Mouse (Mus musculus): ENCODE data around the gene Gpr155. TPM values are rescaled to one million over a fixed set of nuclear protein-coding genes. Genes with fewer than 3 reads are reported as not detected.
A peak's percentile ranks its signal among the peaks of the same experiment; 100 is the strongest.

Gene Gpr155
- polyA plus RNA-seq, 1 experiment from 2014 or later, result 12.2 TPM

- no peak overlapping the region for H3K4me2 ChIP-seq (ENCODE audit: low read length)
- no peaks in the 10 kb centered on the region for H3K36me3 ChIP-seq (ENCODE audit: control insufficient read depth, insufficient read depth)
- 90% methylated on average over 9 of the region's 9 CpGs for WGBS
- no peak overlapping the region for H3K4me3 ChIP-seq (replicated peaks; ENCODE audit: low read length)
- no peaks in the 10 kb centered on the region for H3K27me3 ChIP-seq (replicated peaks; ENCODE audit: control insufficient read depth, insufficient read depth, low read length)
- H3K27ac ChIP-seq (ENCODE audit: low read length), result no peak overlapping the region
- ATAC-seq, result no peak
- H3K4me1 ChIP-seq (replicated peaks; ENCODE audit: control insufficient read depth, insufficient read depth, low read length), result peaks cover 4% of the 10 kb centered on the region
- H3K9me3 ChIP-seq (ENCODE audit: control insufficient read depth, low read length), result no peaks in the 10 kb centered on the region
- no peak overlapping the region for H3K9ac ChIP-seq (replicated peaks; ENCODE audit: low read depth, low read length)
These were observed 68.9 kb downstream of the Gpr155 start for GRCm38 (mm10) chr2:73317426-73317825.

DNA sequence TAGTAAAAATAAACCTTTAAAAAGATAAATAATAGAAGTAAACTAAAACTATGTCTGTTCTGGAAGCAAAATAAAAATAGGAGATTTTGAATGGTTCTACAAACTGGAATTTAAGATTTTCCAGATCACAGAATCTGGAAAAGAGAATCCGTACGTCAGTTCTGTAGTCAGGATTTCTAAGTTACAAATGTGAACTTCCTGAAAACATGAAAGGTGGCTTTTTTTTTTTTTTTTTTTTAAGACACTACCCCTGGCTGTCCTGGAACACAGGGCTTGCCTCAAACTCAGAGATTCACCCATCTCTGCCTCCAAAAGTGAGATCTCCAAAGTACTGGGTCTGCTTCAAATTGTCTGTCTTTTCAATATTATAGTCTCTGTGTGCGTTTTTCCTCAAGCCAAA is 72.1 kb downstream of the Gpr155 start:
- WGBS, result 95% methylated on average over 3 of the region's 3 CpGs
- Histone ChIP-seq H3K36me3 (ENCODE audit: control insufficient read depth, insufficient read depth) (peaks cover 3% of the 10 kb centered on the region; the same call in 1 of the 2 replicates), H3K4me1 (replicated peaks; ENCODE audit: control insufficient read depth, insufficient read depth, low read length) (peaks cover 13% of the 10 kb centered on the region), H3K27me3 (replicated peaks; ENCODE audit: control insufficient read depth, insufficient read depth, low read length) (no peaks in the 10 kb centered on the region), H3K4me2 (ENCODE audit: low read length) (no peak overlapping the region), H3K27ac (ENCODE audit: low read length) (no peak overlapping the region), H3K4me3 (replicated peaks; ENCODE audit: low read length) (no peak overlapping the region), H3K9me3 (ENCODE audit: control insufficient read depth, low read length) (no peaks in the 10 kb centered on the region), H3K9ac (replicated peaks; ENCODE audit: low read depth, low read length) (no peak overlapping the region)
- no peak for ATAC-seq

- WGBS, result 41% methylated on average over 14 of the region's 14 CpGs
These were observed 73.3 kb downstream of the Gpr155 start for GRCm38 (mm10) chr2:73313117-73313501.

DNA sequence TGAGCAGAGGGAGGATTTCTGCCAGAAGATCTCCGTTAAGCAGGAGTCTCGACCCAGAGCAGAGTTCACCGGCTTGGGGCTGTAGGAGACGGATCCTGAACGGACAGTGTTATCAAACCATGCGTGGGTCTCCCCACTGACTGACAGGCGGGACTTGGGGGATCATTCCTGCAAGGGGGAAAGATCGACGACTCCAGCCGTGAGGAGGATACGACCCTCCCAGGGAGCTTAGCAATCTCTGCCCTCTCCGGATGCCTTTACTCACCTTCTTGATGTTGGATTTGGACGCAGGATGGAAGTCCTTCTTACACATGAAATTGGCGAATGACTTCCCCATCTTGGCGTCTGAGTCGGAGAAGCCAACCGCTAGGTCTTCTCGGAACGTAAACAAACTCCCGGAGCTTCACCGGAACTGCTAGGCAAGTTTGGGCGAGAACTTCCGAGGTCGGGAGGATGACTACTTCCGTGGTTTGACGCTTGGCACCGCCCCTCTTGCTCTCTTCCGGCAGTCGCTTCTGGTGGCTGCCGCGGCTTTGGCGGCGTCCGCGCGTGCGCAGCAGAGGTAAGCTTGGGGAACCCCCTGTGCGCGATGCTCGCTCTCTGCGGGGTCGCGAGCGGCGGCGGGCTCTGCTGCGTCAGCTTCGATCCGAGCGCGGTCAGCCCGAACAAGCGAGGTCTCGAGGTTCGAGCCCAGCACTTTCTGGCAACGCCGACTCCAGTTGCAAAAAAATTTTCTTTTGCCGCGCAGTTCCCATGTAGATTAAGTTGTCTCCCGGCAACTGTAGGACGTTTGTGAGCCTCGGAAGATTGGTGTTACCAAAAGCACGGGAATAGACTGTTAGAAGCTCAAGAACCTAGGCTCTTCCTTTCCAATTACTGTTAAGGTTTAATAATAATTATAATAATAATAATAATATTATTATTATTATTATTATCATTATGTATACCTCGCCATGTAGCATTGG is 73.9 kb downstream of the Gpr155 start, which contains the start of the genes Scrn3 and Cir1:
TSS of gene Scrn3 (plus strand) at position 450 of the 965 bp plus-strand sequence.
TSS of gene Cir1 (minus strand) at position 550 of the 965 bp plus-strand sequence.
- Histone ChIP-seq H3K27me3 (replicated peaks; ENCODE audit: control insufficient read depth, insufficient read depth, low read length) (no peaks in the 10 kb centered on the region), H3K4me1 (replicated peaks; ENCODE audit: control insufficient read depth, insufficient read depth, low read length) (peaks cover 13% of the 10 kb centered on the region), H3K9ac (replicated peaks; ENCODE audit: low read depth, low read length) (peak within 1 kb of the TSS; percentile 72), H3K9me3 (ENCODE audit: control insufficient read depth, low read length) (no peaks in the 10 kb centered on the region), H3K4me3 (replicated peaks; ENCODE audit: low read length) (peak within 1 kb of the TSS; percentile 84), H3K36me3 (ENCODE audit: control insufficient read depth, insufficient read depth) (peaks cover 10% of the 10 kb centered on the region), H3K4me2 (ENCODE audit: low read length) (peak within 1 kb of the TSS; percentile 95), H3K27ac (ENCODE audit: low read length) (peak within 1 kb of the TSS; percentile 84)
- peak; percentile 98 for ATAC-seq
- WGBS, result under 1% methylated on average over 64 of the region's 64 CpGs

More at GRCm38 (mm10) chr2:73313117-73313501, 73.3 kb downstream of the Gpr155 start:
- Histone ChIP-seq H3K4me1 (replicated peaks; ENCODE audit: control insufficient read depth, insufficient read depth, low read length) (peaks cover 13% of the 10 kb centered on the region), H3K27me3 (replicated peaks; ENCODE audit: control insufficient read depth, insufficient read depth, low read length) (no peaks in the 10 kb centered on the region), H3K9me3 (ENCODE audit: control insufficient read depth, low read length) (no peaks in the 10 kb centered on the region), H3K4me3 (replicated peaks; ENCODE audit: low read length) (peak overlapping the region; percentile 84), H3K4me2 (ENCODE audit: low read length) (peak overlapping the region; percentile 63), H3K9ac (replicated peaks; ENCODE audit: low read depth, low read length) (peak overlapping the region; percentile 72), H3K27ac (ENCODE audit: low read length) (peak overlapping the region; percentile 84), H3K36me3 (ENCODE audit: control insufficient read depth, insufficient read depth) (peaks cover 10% of the 10 kb centered on the region)
- ATAC-seq, result peak; percentile 21

DNA sequence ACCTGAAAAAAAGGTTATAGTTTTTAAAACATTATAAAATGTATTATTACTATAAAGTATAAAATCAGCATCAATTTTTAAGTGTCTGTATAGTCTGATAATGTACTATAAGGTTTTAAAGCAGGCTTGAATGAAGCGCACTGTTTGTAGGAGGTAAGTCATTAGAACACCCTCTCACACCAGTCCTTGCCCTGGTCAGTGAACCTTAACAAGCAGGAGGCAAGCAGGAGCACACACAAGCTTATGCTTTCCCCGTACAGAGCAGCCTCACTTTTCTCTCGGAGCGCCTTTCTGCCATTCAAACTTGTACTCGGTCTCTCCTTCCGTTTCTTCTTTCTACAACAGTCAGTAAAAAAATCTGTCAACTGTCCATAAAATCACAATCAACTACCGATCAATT is 80.4 kb downstream of the Gpr155 start:
- no peaks in the 10 kb centered on the region for H3K9me3 ChIP-seq (ENCODE audit: control insufficient read depth, low read length)
- no peaks in the 10 kb centered on the region for H3K27me3 ChIP-seq (replicated peaks; ENCODE audit: control insufficient read depth, insufficient read depth, low read length)
- H3K4me1 ChIP-seq (replicated peaks; ENCODE audit: control insufficient read depth, insufficient read depth, low read length), result peaks cover 1% of the 10 kb centered on the region; the same call in 1 of the 2 replicates
- H3K36me3 ChIP-seq (ENCODE audit: control insufficient read depth, insufficient read depth), result peaks cover 18% of the 10 kb centered on the region
- ATAC-seq, result no peak
- H3K9ac ChIP-seq (replicated peaks; ENCODE audit: low read depth, low read length), result no peak overlapping the region
- WGBS, result 86% methylated on average over 7 of the region's 7 CpGs
- H3K4me2 ChIP-seq (ENCODE audit: low read length), result no peak overlapping the region
- H3K4me3 ChIP-seq (replicated peaks; ENCODE audit: low read length), result no peak overlapping the region
- no peak overlapping the region for H3K27ac ChIP-seq (ENCODE audit: low read length)

DNA sequence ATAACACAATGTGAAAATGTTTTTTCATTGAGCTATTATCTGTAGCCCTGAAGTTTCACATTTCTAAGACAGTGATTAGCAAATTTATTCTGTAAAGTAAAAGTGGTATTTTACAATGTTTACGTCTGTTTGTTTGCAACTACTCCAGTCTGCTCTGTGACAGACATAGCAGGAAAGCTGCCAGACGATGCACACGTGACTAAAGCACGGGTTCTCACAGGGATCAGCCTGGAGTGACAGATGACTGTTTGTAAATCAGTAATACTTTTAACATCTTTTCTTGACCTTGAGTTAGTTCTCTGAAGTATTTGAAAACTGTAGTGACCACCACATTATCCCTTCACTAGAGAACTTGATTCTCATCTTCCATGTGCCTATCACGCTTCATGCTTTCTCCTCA is 81.9 kb downstream of the Gpr155 start:
- no peak overlapping the region for H3K27ac ChIP-seq (ENCODE audit: low read length)
- no peak overlapping the region for H3K9ac ChIP-seq (replicated peaks; ENCODE audit: low read depth, low read length)
- no peak for ATAC-seq
- 88% methylated on average over 5 of the region's 5 CpGs for WGBS
- peaks cover 17% of the 10 kb centered on the region for H3K36me3 ChIP-seq (ENCODE audit: control insufficient read depth, insufficient read depth)
- H3K4me2 ChIP-seq (ENCODE audit: low read length), result no peak overlapping the region
- H3K4me3 ChIP-seq (replicated peaks; ENCODE audit: low read length), result no peak overlapping the region
- H3K4me1 ChIP-seq (replicated peaks; ENCODE audit: control insufficient read depth, insufficient read depth, low read length), result no peaks in the 10 kb centered on the region
- no peaks in the 10 kb centered on the region for H3K9me3 ChIP-seq (ENCODE audit: control insufficient read depth, low read length)
- H3K27me3 ChIP-seq (replicated peaks; ENCODE audit: control insufficient read depth, insufficient read depth, low read length), result no peaks in the 10 kb centered on the region

GRCm38 (mm10) chr2:73302722-73303121 is 83.7 kb downstream of the Gpr155 start:
- no peak overlapping the region for H3K27ac ChIP-seq (ENCODE audit: low read length)
- H3K4me1 ChIP-seq (replicated peaks; ENCODE audit: control insufficient read depth, insufficient read depth, low read length), result no peaks in the 10 kb centered on the region
- H3K9me3 ChIP-seq (ENCODE audit: control insufficient read depth, low read length), result no peaks in the 10 kb centered on the region
- H3K9ac ChIP-seq (replicated peaks; ENCODE audit: low read depth, low read length), result no peak overlapping the region
- H3K4me2 ChIP-seq (ENCODE audit: low read length), result no peak overlapping the region
- WGBS, result 96% methylated on average over 9 of the region's 9 CpGs
- no peaks in the 10 kb centered on the region for H3K27me3 ChIP-seq (replicated peaks; ENCODE audit: control insufficient read depth, insufficient read depth, low read length)
- ATAC-seq, result no peak
- no peak overlapping the region for H3K4me3 ChIP-seq (replicated peaks; ENCODE audit: low read length)
- peaks cover 11% of the 10 kb centered on the region; the same call in 1 of the 2 replicates for H3K36me3 ChIP-seq (ENCODE audit: control insufficient read depth, insufficient read depth)

- 100% methylated on average over 1 of the region's 1 CpGs for WGBS
These were observed 84.4 kb downstream of the Gpr155 start for GRCm38 (mm10) chr2:73301979-73302378.

DNA sequence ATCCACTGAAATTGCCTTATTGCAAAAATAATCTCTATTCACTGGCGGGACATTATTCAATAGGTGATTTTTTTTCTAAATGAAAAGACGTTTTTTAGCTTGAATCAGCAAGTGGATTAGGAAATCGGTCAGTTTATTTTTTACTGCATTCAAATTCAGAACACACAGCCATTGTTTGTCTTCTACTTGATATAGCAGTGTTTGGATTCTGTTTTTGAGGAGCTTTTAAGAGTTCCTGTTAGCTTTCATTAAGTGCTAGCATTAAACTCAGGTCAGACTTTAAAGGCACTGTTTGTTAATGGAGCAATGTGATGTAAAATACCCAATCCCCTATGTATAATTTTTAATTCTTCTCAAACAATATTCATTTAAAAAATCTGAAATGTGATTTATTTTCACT is 87.5 kb downstream of the Gpr155 start:
- no peaks in the 10 kb centered on the region for H3K4me1 ChIP-seq (replicated peaks; ENCODE audit: control insufficient read depth, insufficient read depth, low read length)
- WGBS, result 32% methylated on average over 3 of the region's 3 CpGs
- H3K4me3 ChIP-seq (replicated peaks; ENCODE audit: low read length), result no peak overlapping the region
- no peak overlapping the region for H3K4me2 ChIP-seq (ENCODE audit: low read length)
- H3K9ac ChIP-seq (replicated peaks; ENCODE audit: low read depth, low read length), result no peak overlapping the region
- H3K27me3 ChIP-seq (replicated peaks; ENCODE audit: control insufficient read depth, insufficient read depth, low read length), result no peaks in the 10 kb centered on the region
- peaks cover 5% of the 10 kb centered on the region; the same call in 1 of the 2 replicates for H3K36me3 ChIP-seq (ENCODE audit: control insufficient read depth, insufficient read depth)
- no peak for ATAC-seq
- no peaks in the 10 kb centered on the region for H3K9me3 ChIP-seq (ENCODE audit: control insufficient read depth, low read length)
- H3K27ac ChIP-seq (ENCODE audit: low read length), result no peak overlapping the region

More at GRCm38 (mm10) chr2:73301979-73302378, 84.4 kb downstream of the Gpr155 start:
- peaks cover 11% of the 10 kb centered on the region; the same call in 1 of the 2 replicates for H3K36me3 ChIP-seq (ENCODE audit: control insufficient read depth, insufficient read depth)
- no peak overlapping the region for H3K27ac ChIP-seq (ENCODE audit: low read length)
- no peak overlapping the region for H3K4me2 ChIP-seq (ENCODE audit: low read length)
- no peak for ATAC-seq
- no peaks in the 10 kb centered on the region for H3K27me3 ChIP-seq (replicated peaks; ENCODE audit: control insufficient read depth, insufficient read depth, low read length)
- no peak overlapping the region for H3K4me3 ChIP-seq (replicated peaks; ENCODE audit: low read length)
- H3K9ac ChIP-seq (replicated peaks; ENCODE audit: low read depth, low read length), result no peak overlapping the region
- H3K4me1 ChIP-seq (replicated peaks; ENCODE audit: control insufficient read depth, insufficient read depth, low read length), result no peaks in the 10 kb centered on the region
- no peaks in the 10 kb centered on the region for H3K9me3 ChIP-seq (ENCODE audit: control insufficient read depth, low read length)

Measured in forebrain, embryonic 16.5 days (tissue).